Mouse (Mus musculus) kidney, postnatal 10 days (tissue): ENCODE data around the gene Dlx5.

Source experiments
- DNase-seq: peaks from one replicate; pipeline ENCODE4 v3.0.0; 2021; ENCODE audit warnings: mixed read lengths

Dlx5 gene

GRCm38 (mm10) chr6:6881638-6882190 is at the start of gene Dlx5:
Gene Dlx5 (minus strand): TSS chr6:6882085.
- DNase-seq = peak; percentile 57

- DNase-seq = no peak
Observed at GRCm38 (mm10) chr6:6931507-6931906, 49.6 kb upstream of the Dlx5 start.

GRCm38 (mm10) chr6:6930831-6931230 is 48.9 kb upstream of the Dlx5 start:
- no peak for DNase-seq

GRCm38 (mm10) chr6:6925264-6925663 is 43.4 kb upstream of the Dlx5 start:
- DNase-seq = no peak

- no peak for DNase-seq
Observed at GRCm38 (mm10) chr6:6917334-6917733, 35.4 kb upstream of the Dlx5 start.

GRCm38 (mm10) chr6:6915526-6915915 is 33.6 kb upstream of the Dlx5 start:
- peak; percentile 7 for DNase-seq

- peak; percentile 65 for DNase-seq
Observed at GRCm38 (mm10) chr6:6914849-6915525, 33.1 kb upstream of the Dlx5 start.

GRCm38 (mm10) chr6:6914304-6914703 is 32.4 kb upstream of the Dlx5 start:
- DNase-seq = no peak

GRCm38 (mm10) chr6:6909586-6909985 is 27.7 kb upstream of the Dlx5 start:
- DNase-seq = peak; percentile 69

- no peak for DNase-seq
Observed at GRCm38 (mm10) chr6:6890047-6890446, 8.2 kb upstream of the Dlx5 start.

- no peak for DNase-seq
Observed at GRCm38 (mm10) chr6:6886225-6886624, 4.3 kb upstream of the Dlx5 start.

GRCm38 (mm10) chr6:6884897-6885296 is 3.0 kb upstream of the Dlx5 start:
- DNase-seq = peak; percentile 82

- DNase-seq = no peak
Observed at GRCm38 (mm10) chr6:6882266-6882797, 447 bp upstream of the Dlx5 start.

- DNase-seq = no peak
Observed at GRCm38 (mm10) chr6:6881115-6881637, 709 bp downstream of the Dlx5 start.

GRCm38 (mm10) chr6:6880361-6881114 is 1.3 kb downstream of the Dlx5 start:
- no peak for DNase-seq

GRCm38 (mm10) chr6:6879371-6880325 is 2.2 kb downstream of the Dlx5 start:
- DNase-seq = peak; percentile 18

- no peak for DNase-seq
Observed at GRCm38 (mm10) chr6:6878841-6879291, 3.0 kb downstream of the Dlx5 start.

GRCm38 (mm10) chr6:6877981-6878840 is 3.7 kb downstream of the Dlx5 start:
- DNase-seq = no peak

GRCm38 (mm10) chr6:6877346-6877910 is 4.5 kb downstream of the Dlx5 start:
- DNase-seq = no peak

- DNase-seq = no peak
Observed at GRCm38 (mm10) chr6:6876731-6877130, 5.2 kb downstream of the Dlx5 start.

GRCm38 (mm10) chr6:6876231-6876630 is 5.7 kb downstream of the Dlx5 start:
- DNase-seq = no peak
